Mouse (Mus musculus) CD4-positive helper T cell, adult 2 months (primary cell): Measurements from ENCODE around the gene Grm8.

Experiments used
- DNase-seq: peaks from one replicate; pipeline ENCODE4 v3.0.0-alpha.2; 2012; ENCODE audit warnings: low read depth, missing footprints, low spot score

Gene Grm8

DNA sequence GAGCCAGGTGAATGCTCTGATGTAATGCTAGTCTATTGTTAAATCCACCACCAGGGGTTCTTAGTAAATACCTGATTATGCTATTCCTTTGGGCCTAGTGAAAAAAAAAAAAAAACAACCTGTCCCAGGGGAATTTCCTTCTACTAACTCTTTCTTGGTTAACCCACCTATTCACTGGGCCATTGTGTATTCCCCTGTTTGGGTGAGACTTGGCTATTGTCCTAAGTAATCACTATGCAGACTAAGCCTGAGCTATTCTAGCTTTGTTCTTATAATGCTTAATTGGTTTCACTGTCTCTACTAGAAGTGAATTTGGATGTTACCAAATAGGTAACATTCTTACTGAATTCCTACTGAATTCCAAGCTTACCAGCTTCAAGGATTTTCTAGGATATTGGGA, 872.4 kb downstream of the Grm8 start:
- no peak for DNase-seq

DNA sequence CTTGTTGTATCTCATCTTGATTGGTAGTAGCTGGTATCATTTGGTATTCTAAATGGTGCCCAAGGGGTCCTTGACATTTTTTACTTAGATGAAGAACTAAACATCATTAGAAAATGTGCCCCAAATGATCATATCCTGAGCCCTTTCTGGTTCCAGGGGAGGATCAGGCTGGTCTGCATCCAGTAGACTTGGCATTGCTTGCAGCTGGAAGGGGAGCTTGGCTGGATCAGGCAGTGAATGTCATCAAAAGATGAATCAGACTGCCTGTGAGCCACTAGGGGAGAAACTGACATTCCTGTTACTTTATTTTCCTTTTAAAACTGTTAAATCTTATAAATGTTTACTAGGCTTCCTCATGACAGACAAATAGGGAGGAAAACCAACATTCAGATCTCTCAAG, 894.6 kb downstream of the Grm8 start:
- no peak for DNase-seq

DNA sequence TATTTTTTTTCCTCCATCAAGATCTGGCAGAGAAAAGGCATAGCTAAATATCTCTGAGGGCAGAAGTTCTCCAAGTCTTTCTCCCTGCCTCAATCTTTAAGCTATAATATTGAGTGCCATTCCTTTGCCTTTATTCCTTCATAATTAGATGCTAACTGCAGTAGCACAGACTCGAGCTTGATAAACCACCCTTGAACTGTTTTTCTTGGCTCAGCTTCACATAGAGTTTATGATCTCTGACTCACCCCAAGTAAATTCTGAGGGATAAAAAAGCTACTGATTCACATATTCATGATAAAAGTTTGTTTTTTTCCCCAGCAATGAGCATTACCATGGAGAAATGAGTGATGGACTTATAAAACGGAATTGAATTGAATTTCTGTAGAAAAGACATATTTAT, 895.0 kb downstream of the Grm8 start:
- DNase-seq: no peak
